Mouse (Mus musculus) heart, embryonic 13.5 days (tissue): Measurements from ENCODE around the gene Zbtb17. TPM values are rescaled to one million over a fixed set of nuclear protein-coding genes. Genes with fewer than 3 reads are reported as not detected.

Source experiments
- ATAC-seq: fragments of 200-750 bp; cut with Nextera tagmentation; 2 replicates; pipeline ENCODE4 v1.8.0; 2017; ENCODE audit warnings: moderate TSS enrichment; ENCODE audit not compliant: insufficient number of reproducible peaks, low FRiP score, low TSS enrichment; ENCODE audit errors: extremely low read depth
- H3K27ac ChIP-seq: fragments of 300-500 bp; sonication (generic); replicated peaks from 2 replicates; pipeline ENCODE4 v1.5.1; 2015; ENCODE audit warnings: moderate library complexity, mild to moderate bottlenecking, inconsistent platforms
- H3K27me3 ChIP-seq: fragments of 300-500 bp; sonication (generic); replicated peaks from 2 replicates; pipeline ENCODE4 v1.6.1; 2015; ENCODE audit warnings: mild to moderate bottlenecking, inconsistent platforms
- H3K36me3 ChIP-seq: fragments of 300-500 bp; sonication (generic); 2 replicates; pipeline ENCODE4 v1.6.1; 2015; ENCODE audit warnings: mild to moderate bottlenecking, inconsistent platforms
- H3K4me1 ChIP-seq: fragments of 300-500 bp; sonication (generic); 2 replicates; pipeline ENCODE4 v1.6.1; 2015; ENCODE audit warnings: inconsistent platforms
- H3K4me2 ChIP-seq: fragments of 300-500 bp; sonication (generic); 2 replicates; pipeline ENCODE4 v1.6.1; 2015; ENCODE audit warnings: inconsistent platforms, mild to moderate bottlenecking, moderate library complexity
- H3K4me3 ChIP-seq: fragments of 300-500 bp; sonication (generic); 2 replicates; pipeline ENCODE4 v1.5.1; 2015; ENCODE audit warnings: moderate library complexity, mild to moderate bottlenecking, inconsistent platforms
- H3K9ac ChIP-seq: fragments of 300-500 bp; sonication (generic); 2 replicates; pipeline ENCODE4 v1.6.1; 2015; ENCODE audit warnings: inconsistent platforms, mild to moderate bottlenecking, moderate library complexity
- H3K9me3 ChIP-seq: fragments of 300-500 bp; sonication (generic); 2 replicates; pipeline ENCODE4 v1.6.1; 2016; ENCODE audit warnings: inconsistent platforms
- WGBS: fragments of 180-500 bp; shearing (Covaris S2); methylation state at CpG from one replicate; pipeline ENCODE4 v1.1.7; 2015; ENCODE audit warnings: mixed read lengths; 5-methylcytosine and 5-hydroxymethylcytosine counted together
- polyA plus RNA-seq: library from polyadenylated mRNA; unstranded; fragments of >200 nt; fragmentation: Nextera tagmentation; extraction: Ambion mirVana; gene quantifications from 2 replicates; pipeline ENCODE4 v1.2.1, GENCODE M21; 2015

Zbtb17 gene
- polyA plus RNA-seq, 1 experiment from 2014 or later = 23.4 TPM

GRCm38 (mm10) chr4:141445328-141445720 lies 870 bp downstream of the Zbtb17 start:
- no peak for ATAC-seq
- 14% methylated on average over 14 of the region's 14 CpGs for WGBS
- H3K4me2 ChIP-seq = peak overlapping the region; percentile 89
- H3K36me3 ChIP-seq = peaks cover 40% of the 10 kb centered on the region
- H3K27ac ChIP-seq = peak overlapping the region; percentile 80; the same call in 1 of the 2 replicates
- no peaks in the 10 kb centered on the region for H3K27me3 ChIP-seq
- no peaks in the 10 kb centered on the region for H3K9me3 ChIP-seq
- peak overlapping the region; percentile 99 for H3K4me3 ChIP-seq
- peak overlapping the region; percentile 97 for H3K9ac ChIP-seq
- peaks cover 26% of the 10 kb centered on the region for H3K4me1 ChIP-seq

GRCm38 (mm10) chr4:141446211-141446610 lies 1.8 kb downstream of the Zbtb17 start:
- no peak overlapping the region for H3K4me3 ChIP-seq
- H3K4me1 ChIP-seq = peaks cover 28% of the 10 kb centered on the region
- ATAC-seq = no peak
- peak overlapping the region; percentile 89; the same call in 1 of the 2 replicates for H3K4me2 ChIP-seq
- no peaks in the 10 kb centered on the region for H3K9me3 ChIP-seq
- H3K9ac ChIP-seq = peak overlapping the region; percentile 97; the same call in 1 of the 2 replicates
- H3K27ac ChIP-seq = no peak overlapping the region
- WGBS = 63% methylated on average over 7 of the region's 7 CpGs
- peaks cover 46% of the 10 kb centered on the region for H3K36me3 ChIP-seq
- H3K27me3 ChIP-seq = no peaks in the 10 kb centered on the region

- Histone ChIP-seq H3K9me3 (no peaks in the 10 kb centered on the region), H3K4me1 (peaks cover 13% of the 10 kb centered on the region), H3K9ac (no peak overlapping the region), H3K4me3 (no peak overlapping the region), H3K36me3 (peaks cover 75% of the 10 kb centered on the region), H3K27me3 (no peaks in the 10 kb centered on the region), H3K27ac (no peak overlapping the region), H3K4me2 (no peak overlapping the region)
- WGBS = 82% methylated on average over 2 of the region's 2 CpGs
- ATAC-seq = no peak
These were observed 6.8 kb downstream of the Zbtb17 start for GRCm38 (mm10) chr4:141451251-141451650.

GRCm38 (mm10) chr4:141451916-141452450 lies 7.5 kb downstream of the Zbtb17 start:
- Histone ChIP-seq H3K27ac (no peak overlapping the region), H3K4me3 (no peak overlapping the region), H3K4me2 (no peak overlapping the region), H3K36me3 (peaks cover 73% of the 10 kb centered on the region), H3K27me3 (no peaks in the 10 kb centered on the region), H3K9ac (no peak overlapping the region), H3K4me1 (0 out of 2 replicates have a peak, but pooled peaks cover 10% of the 10 kb centered on the region), H3K9me3 (no peaks in the 10 kb centered on the region)
- no peak for ATAC-seq
- WGBS = 92% methylated on average over 9 of the region's 9 CpGs

- H3K9ac ChIP-seq = no peak overlapping the region
These were observed 10.3 kb downstream of the Zbtb17 start for GRCm38 (mm10) chr4:141454581-141455350.

GRCm38 (mm10) chr4:141455526-141455925 lies 11.1 kb downstream of the Zbtb17 start:
- H3K9ac ChIP-seq = no peak overlapping the region
- H3K4me3 ChIP-seq = no peak overlapping the region
- no peak overlapping the region for H3K27ac ChIP-seq
- H3K27me3 ChIP-seq = no peaks in the 10 kb centered on the region
- no peak for ATAC-seq
- H3K4me1 ChIP-seq = peaks cover 27% of the 10 kb centered on the region
- H3K36me3 ChIP-seq = peaks cover 42% of the 10 kb centered on the region
- WGBS = 76% methylated on average over 4 of the region's 4 CpGs
- H3K9me3 ChIP-seq = no peaks in the 10 kb centered on the region
- H3K4me2 ChIP-seq = no peak overlapping the region

More at GRCm38 (mm10) chr4:141454581-141455350, 10.3 kb downstream of the Zbtb17 start:
- WGBS = 66% methylated on average over 14 of the region's 14 CpGs
- Histone ChIP-seq H3K27me3 (no peaks in the 10 kb centered on the region), H3K9me3 (no peaks in the 10 kb centered on the region), H3K4me2 (no peak overlapping the region), H3K4me3 (no peak overlapping the region), H3K36me3 (peaks cover 46% of the 10 kb centered on the region), H3K27ac (no peak overlapping the region), H3K4me1 (peaks cover 27% of the 10 kb centered on the region)
- ATAC-seq = no peak

- H3K27me3 ChIP-seq = no peaks in the 10 kb centered on the region
- no peaks in the 10 kb centered on the region for H3K9me3 ChIP-seq
- H3K4me2 ChIP-seq = no peak overlapping the region
- H3K4me1 ChIP-seq = peaks cover 24% of the 10 kb centered on the region
- WGBS = 90% methylated on average over 14 of the region's 14 CpGs
- H3K9ac ChIP-seq = no peak overlapping the region
- H3K27ac ChIP-seq = no peak overlapping the region
- no peak for ATAC-seq
- H3K36me3 ChIP-seq = peaks cover 38% of the 10 kb centered on the region
- H3K4me3 ChIP-seq = no peak overlapping the region
These were observed 11.9 kb downstream of the Zbtb17 start for GRCm38 (mm10) chr4:141456193-141456938.

GRCm38 (mm10) chr4:141458236-141458635 lies 13.8 kb downstream of the Zbtb17 start:
- H3K9ac ChIP-seq = peak overlapping the region; percentile 67
- 14% methylated on average over 7 of the region's 7 CpGs for whole genome bisulfite sequencing
- 0 out of 2 replicates have a peak overlapping the region, but pooled peaks have one; percentile 1 for H3K4me2 ChIP-seq

GRCm38 (mm10) chr4:141458888-141459287 lies 14.4 kb downstream of the Zbtb17 start:
- ATAC-seq = no peak
- H3K27ac ChIP-seq = no peak overlapping the region
- no peaks in the 10 kb centered on the region for H3K27me3 ChIP-seq
- no peak overlapping the region for H3K4me2 ChIP-seq
- no peak overlapping the region for H3K4me3 ChIP-seq
- H3K9me3 ChIP-seq = no peaks in the 10 kb centered on the region
- WGBS = 68% methylated on average over 3 of the region's 3 CpGs
- peak overlapping the region; percentile 67; the same call in 1 of the 2 replicates for H3K9ac ChIP-seq
- H3K36me3 ChIP-seq = peaks cover 39% of the 10 kb centered on the region
- H3K4me1 ChIP-seq = peaks cover 24% of the 10 kb centered on the region

More at GRCm38 (mm10) chr4:141458236-141458635, 13.8 kb downstream of the Zbtb17 start:
- peaks cover 24% of the 10 kb centered on the region for H3K4me1 ChIP-seq
- H3K27ac ChIP-seq = peak overlapping the region; percentile 62
- peaks cover 38% of the 10 kb centered on the region for H3K36me3 ChIP-seq
- no peaks in the 10 kb centered on the region for H3K27me3 ChIP-seq
- ATAC-seq = peak; percentile 38; the same call in 1 of the 2 replicates
- no peaks in the 10 kb centered on the region for H3K9me3 ChIP-seq
- H3K4me3 ChIP-seq = no peak overlapping the region

- Histone ChIP-seq H3K9ac (no peak overlapping the region; the same call in 1 of the 2 replicates), H3K4me2 (no peak overlapping the region), H3K36me3 (peaks cover 46% of the 10 kb centered on the region), H3K9me3 (no peaks in the 10 kb centered on the region), H3K4me1 (peaks cover 24% of the 10 kb centered on the region), H3K27me3 (no peaks in the 10 kb centered on the region), H3K4me3 (no peak overlapping the region), H3K27ac (no peak overlapping the region)
- ATAC-seq = no peak
- 89% methylated on average over 9 of the region's 9 CpGs for WGBS
These were observed 15.3 kb downstream of the Zbtb17 start for GRCm38 (mm10) chr4:141459766-141460165.

- ATAC-seq = no peak
- Histone ChIP-seq H3K36me3 (peaks cover 53% of the 10 kb centered on the region), H3K27ac (no peak overlapping the region), H3K4me2 (no peak overlapping the region), H3K4me1 (peaks cover 20% of the 10 kb centered on the region), H3K27me3 (no peaks in the 10 kb centered on the region), H3K9me3 (no peaks in the 10 kb centered on the region), H3K9ac (no peak overlapping the region), H3K4me3 (no peak overlapping the region)
- 77% methylated on average over 4 of the region's 4 CpGs for WGBS
These were observed 16.0 kb downstream of the Zbtb17 start for GRCm38 (mm10) chr4:141460481-141460880.
